11 mouse cellular contexts compared by ENCODE assay signal in the genomic region with DNA sequence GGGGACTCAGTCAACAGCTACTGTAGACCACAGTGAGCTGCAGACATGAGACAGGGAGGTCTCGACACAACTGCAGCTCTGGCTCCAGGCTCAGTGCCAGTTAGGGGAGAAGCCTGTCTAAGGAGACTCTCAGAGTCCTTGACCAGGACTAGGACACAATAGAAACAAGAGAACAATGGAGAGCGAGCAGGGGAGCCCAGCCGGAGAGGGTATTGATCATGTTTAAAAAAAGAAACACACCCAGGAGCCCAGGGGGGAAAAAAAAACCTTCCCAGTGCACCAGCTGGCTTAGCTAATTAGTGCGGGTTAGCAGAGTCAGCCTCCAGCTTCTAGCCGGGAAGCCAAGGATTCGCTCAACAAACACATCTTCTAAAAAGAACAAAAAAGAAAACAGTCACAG.
DNase-seq lines count a peak whose midpoint lies in the region; ATAC-seq lines count a peak whose summit lies in the region.
"Had no signal": no experiment of that assay in that cellular context is flagged by ENCODE, and none has a peak within 500 bp of the region (broad histone marks: within the 10 kb centered on the region; RNA-seq: fewer than 3 reads in every experiment).

No protein-coding gene starts in this region.

- DNase-seq in forebrain, embryonic 10.5 days (ENCODE audit: extremely low spot score, low spot score), result peak; percentile 20
- no peak for DNase-seq in forebrain, embryonic 11.5 days (ENCODE audit: low spot score)
- peak; percentile 10 for DNase-seq in layer of hippocampus, adult 9-11 months
- DNase-seq in layer of hippocampus, adult 9-10 months (ENCODE audit: low spot score), result no peak
- DNase-seq in ZHBTc4 (ENCODE audit: low read depth, low spot score), result peak; percentile 73
- DNase-seq in urinary bladder, postnatal 14 days (ENCODE audit: low spot score), result no peak
- no peak for DNase-seq in spleen, postnatal 4 days (ENCODE audit: low spot score in 2 of 2)
- DNase-seq: cerebellum, adult 11-12 months; heart, postnatal 36 days had no signal

- ATAC-seq in forebrain, embryonic 11.5 days (replicated peaks; ENCODE audit: low FRiP score), result no peak
- peak; percentile 12; the same call in 1 of the 2 replicates for ATAC-seq in intestine, embryonic 16.5 days

- no peak overlapping the region for H3K4me2 ChIP-seq in forebrain, embryonic 11.5 days (ENCODE audit: low read depth, low read length, severe bottlenecking)
- H3K4me2 ChIP-seq in intestine, embryonic 16.5 days (ENCODE audit: low read depth, low read length), result no peak overlapping the region
- H3K4me2 ChIP-seq: liver, embryonic 15.5 days had no signal

- peaks cover 7% of the 10 kb centered on the region; the same call in 1 of the 2 replicates for H3K9me3 ChIP-seq in forebrain, embryonic 10.5 days
- H3K9me3 ChIP-seq in forebrain, embryonic 11.5 days (ENCODE audit: control insufficient read depth, low read length), result no peaks in the 10 kb centered on the region
- H3K9me3 ChIP-seq in intestine, embryonic 16.5 days (ENCODE audit: control insufficient read depth, low read length), result no peaks in the 10 kb centered on the region
- H3K9me3 ChIP-seq: liver, embryonic 15.5 days had no signal

- H3K4me3 ChIP-seq in forebrain, embryonic 10.5 days, result no peak overlapping the region
- H3K4me3 ChIP-seq in forebrain, embryonic 11.5 days (ENCODE audit: low read depth, low read length), result no peak overlapping the region
- H3K4me3 ChIP-seq in intestine, embryonic 16.5 days (ENCODE audit: low read length), result no peak overlapping the region
- H3K4me3 ChIP-seq: liver, embryonic 15.5 days had no signal

- peaks cover 27% of the 10 kb centered on the region for H3K4me1 ChIP-seq in forebrain, embryonic 10.5 days
- no peaks in the 10 kb centered on the region; the same call in 1 of the 2 replicates for H3K4me1 ChIP-seq in forebrain, embryonic 11.5 days (replicated peaks; ENCODE audit: control insufficient read depth, insufficient read depth, low read length)
- no peaks in the 10 kb centered on the region; the same call in 1 of the 2 replicates for H3K4me1 ChIP-seq in intestine, embryonic 16.5 days (ENCODE audit: control insufficient read depth, insufficient read depth, low read length)
- H3K4me1 ChIP-seq: liver, embryonic 15.5 days had no signal

- H3K36me3 ChIP-seq in forebrain, embryonic 10.5 days (replicated peaks), result no peaks in the 10 kb centered on the region
- H3K36me3 ChIP-seq in forebrain, embryonic 11.5 days (ENCODE audit: control insufficient read depth, insufficient read depth, low read length), result no peaks in the 10 kb centered on the region
- H3K36me3 ChIP-seq in intestine, embryonic 16.5 days (ENCODE audit: control insufficient read depth, insufficient read depth, low read length), result no peaks in the 10 kb centered on the region
- H3K36me3 ChIP-seq: liver, embryonic 15.5 days had no signal

- no peak overlapping the region for H3K9ac ChIP-seq in forebrain, embryonic 11.5 days (ENCODE audit: low read length)
- H3K9ac ChIP-seq in intestine, embryonic 16.5 days (ENCODE audit: low read depth, low read length), result no peak overlapping the region
- H3K9ac ChIP-seq: liver, embryonic 15.5 days had no signal

- 5% methylated on average over 6 of the region's 6 CpGs for WGBS in forebrain, embryonic 10.5 days
- WGBS in forebrain, embryonic 11.5 days, result 4% methylated on average over 6 of the region's 6 CpGs
- 35% methylated on average over 6 of the region's 6 CpGs for WGBS in intestine, embryonic 16.5 days

- H3K27ac ChIP-seq in forebrain, embryonic 10.5 days, result peak overlapping the region; percentile 53
- H3K27ac ChIP-seq in forebrain, embryonic 11.5 days (ENCODE audit: low read depth, low read length), result no peak overlapping the region
- H3K27ac ChIP-seq in intestine, embryonic 16.5 days (ENCODE audit: low read length), result no peak overlapping the region
- H3K27ac ChIP-seq: liver, embryonic 15.5 days had no signal

- H3K27me3 ChIP-seq in forebrain, embryonic 10.5 days (ENCODE audit: poor library complexity, severe bottlenecking), result peaks cover 16% of the 10 kb centered on the region
- H3K27me3 ChIP-seq in forebrain, embryonic 11.5 days (ENCODE audit: control insufficient read depth, insufficient read depth, low read length), result no peaks in the 10 kb centered on the region
- H3K27me3 ChIP-seq in intestine, embryonic 16.5 days (replicated peaks; ENCODE audit: control insufficient read depth, insufficient read depth, low read length), result no peaks in the 10 kb centered on the region
- H3K27me3 ChIP-seq: liver, embryonic 15.5 days had no signal

Comparison
In these comparisons a context has a peak if more than half of its experiments do, and no peak if none do; other contexts are left out.
1. DNase-seq: peak in forebrain, embryonic 10.5 days (single experiment), layer of hippocampus, adult 9-11 months (single experiment) and ZHBTc4 (single experiment); none in forebrain, embryonic 11.5 days (single experiment), layer of hippocampus, adult 9-10 months (single experiment), urinary bladder, postnatal 14 days (single experiment) and spleen, postnatal 4 days (0 of 2).